Mouse (Mus musculus): ENCODE data around the gene Susd4. TPM values are rescaled to one million over a fixed set of nuclear protein-coding genes. Genes with fewer than 3 reads are reported as not detected.

Gene Susd4
- polyA plus RNA-seq, 1 experiment from 2014 or later: 22.8 TPM

DNA sequence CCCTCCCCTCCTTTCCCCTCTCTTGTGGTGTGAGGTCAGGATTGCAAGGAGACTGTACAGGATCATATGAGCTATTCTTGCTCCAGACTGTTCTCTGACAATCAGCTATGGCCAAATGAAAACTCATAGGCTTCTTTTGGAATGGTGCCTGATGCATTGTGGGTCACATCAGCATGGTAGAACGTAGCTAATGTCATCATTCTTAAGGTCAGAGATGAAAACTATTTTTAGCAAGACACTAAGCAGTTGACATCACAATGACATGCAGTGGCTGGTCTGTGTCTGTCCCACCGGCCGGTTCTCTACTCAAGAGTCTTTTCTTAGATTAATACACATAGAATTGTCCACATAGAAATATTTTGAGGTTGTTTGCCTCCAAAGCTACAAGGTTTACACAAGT lies 142.0 kb downstream of the Susd4 start:
- no peak for ATAC-seq (ENCODE audit: borderline replicate concordance, extremely low read depth, low FRiP score, low TSS enrichment)
- Histone ChIP-seq H3K4me1 (peaks cover 19% of the 10 kb centered on the region), H3K36me3 (no peaks in the 10 kb centered on the region), H3K9me3 (no peaks in the 10 kb centered on the region), H3K4me3 (no peak overlapping the region), H3K27me3 (no peaks in the 10 kb centered on the region), H3K27ac (no peak overlapping the region), H3K9ac (no peak overlapping the region), H3K4me2 (no peak overlapping the region)
- WGBS: 21% methylated on average over 3 of the region's 3 CpGs

GRCm38 (mm10) chr1:182908050-182909036 lies 144.7 kb downstream of the Susd4 start:
- Histone ChIP-seq H3K4me1 (peaks cover 19% of the 10 kb centered on the region), H3K27ac (0 out of 2 replicates have a peak overlapping the region, but pooled peaks have one; percentile 41), H3K4me2 (peak overlapping the region; percentile 39)

GRCm38 (mm10) chr1:182909066-182909465 lies 145.4 kb downstream of the Susd4 start:
- Histone ChIP-seq H3K27ac (no peak overlapping the region), H3K4me2 (no peak overlapping the region), H3K27me3 (no peaks in the 10 kb centered on the region), H3K9me3 (no peaks in the 10 kb centered on the region), H3K4me1 (peaks cover 19% of the 10 kb centered on the region), H3K36me3 (no peaks in the 10 kb centered on the region), H3K4me3 (no peak overlapping the region), H3K9ac (no peak overlapping the region)
- no peak for ATAC-seq (ENCODE audit: borderline replicate concordance, extremely low read depth, low FRiP score, low TSS enrichment)
- 69% methylated on average over 3 of the region's 3 CpGs for WGBS

More at GRCm38 (mm10) chr1:182908050-182909036, 144.7 kb downstream of the Susd4 start:
- no peaks in the 10 kb centered on the region for H3K9me3 ChIP-seq
- ATAC-seq (ENCODE audit: borderline replicate concordance, extremely low read depth, low FRiP score, low TSS enrichment): peak; percentile 94
- 11% methylated on average over 14 of the region's 14 CpGs for WGBS
- H3K4me3 ChIP-seq: no peak overlapping the region
- no peaks in the 10 kb centered on the region for H3K27me3 ChIP-seq
- no peaks in the 10 kb centered on the region for H3K36me3 ChIP-seq
- H3K9ac ChIP-seq: no peak overlapping the region

DNA sequence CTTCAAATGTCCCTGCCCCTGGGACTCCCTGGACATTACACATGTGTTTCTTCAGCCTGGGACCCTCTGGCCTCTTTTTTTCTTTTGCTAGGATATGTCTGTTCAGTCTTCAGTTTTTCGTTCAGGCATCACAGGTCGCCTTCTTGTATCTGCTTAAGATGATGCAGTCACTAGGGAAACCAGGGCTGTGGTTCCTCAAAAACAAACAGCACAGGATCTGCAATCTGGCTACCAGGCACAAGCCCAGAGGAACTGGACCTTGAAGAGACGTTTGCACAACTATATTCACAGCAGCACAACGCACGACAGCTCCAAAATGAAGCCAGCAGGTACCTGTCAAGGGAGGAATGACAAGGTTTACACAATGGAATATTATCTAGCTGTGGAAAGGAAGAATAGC lies 145.9 kb downstream of the Susd4 start:
- WGBS: 76% methylated on average over 5 of the region's 5 CpGs
- Histone ChIP-seq H3K4me2 (no peak overlapping the region), H3K4me3 (no peak overlapping the region), H3K36me3 (no peaks in the 10 kb centered on the region), H3K4me1 (peaks cover 19% of the 10 kb centered on the region), H3K27me3 (no peaks in the 10 kb centered on the region), H3K9me3 (no peaks in the 10 kb centered on the region), H3K27ac (no peak overlapping the region), H3K9ac (no peak overlapping the region)
- no peak for ATAC-seq (ENCODE audit: borderline replicate concordance, extremely low read depth, low FRiP score, low TSS enrichment)

DNA sequence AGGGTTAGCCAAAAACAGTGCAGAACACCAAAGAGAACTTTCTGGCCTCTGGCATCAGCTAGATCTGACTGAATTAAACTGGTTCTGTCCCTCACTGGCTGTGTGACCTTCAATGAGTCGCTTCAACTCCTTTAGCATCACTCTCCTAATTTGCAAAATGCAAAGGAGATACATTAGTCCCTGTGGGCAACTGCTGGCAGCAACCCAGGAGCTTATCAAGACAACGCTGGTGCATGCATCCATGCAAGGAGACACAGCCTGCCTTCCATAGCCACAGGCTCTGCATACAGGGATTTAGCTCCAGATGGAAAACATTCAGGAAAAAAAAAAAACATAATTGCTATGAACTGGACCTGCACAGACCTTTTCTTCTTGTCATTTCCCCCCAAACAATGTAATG lies 148.9 kb downstream of the Susd4 start:
- no peaks in the 10 kb centered on the region for H3K36me3 ChIP-seq
- no peaks in the 10 kb centered on the region for H3K9me3 ChIP-seq
- 73% methylated on average over 2 of the region's 2 CpGs for WGBS
- ATAC-seq (ENCODE audit: borderline replicate concordance, extremely low read depth, low FRiP score, low TSS enrichment): no peak
- no peak overlapping the region for H3K4me3 ChIP-seq
- H3K27me3 ChIP-seq: no peaks in the 10 kb centered on the region
- no peak overlapping the region for H3K27ac ChIP-seq
- H3K4me1 ChIP-seq: peaks cover 15% of the 10 kb centered on the region
- no peak overlapping the region for H3K9ac ChIP-seq
- H3K4me2 ChIP-seq: no peak overlapping the region

DNA sequence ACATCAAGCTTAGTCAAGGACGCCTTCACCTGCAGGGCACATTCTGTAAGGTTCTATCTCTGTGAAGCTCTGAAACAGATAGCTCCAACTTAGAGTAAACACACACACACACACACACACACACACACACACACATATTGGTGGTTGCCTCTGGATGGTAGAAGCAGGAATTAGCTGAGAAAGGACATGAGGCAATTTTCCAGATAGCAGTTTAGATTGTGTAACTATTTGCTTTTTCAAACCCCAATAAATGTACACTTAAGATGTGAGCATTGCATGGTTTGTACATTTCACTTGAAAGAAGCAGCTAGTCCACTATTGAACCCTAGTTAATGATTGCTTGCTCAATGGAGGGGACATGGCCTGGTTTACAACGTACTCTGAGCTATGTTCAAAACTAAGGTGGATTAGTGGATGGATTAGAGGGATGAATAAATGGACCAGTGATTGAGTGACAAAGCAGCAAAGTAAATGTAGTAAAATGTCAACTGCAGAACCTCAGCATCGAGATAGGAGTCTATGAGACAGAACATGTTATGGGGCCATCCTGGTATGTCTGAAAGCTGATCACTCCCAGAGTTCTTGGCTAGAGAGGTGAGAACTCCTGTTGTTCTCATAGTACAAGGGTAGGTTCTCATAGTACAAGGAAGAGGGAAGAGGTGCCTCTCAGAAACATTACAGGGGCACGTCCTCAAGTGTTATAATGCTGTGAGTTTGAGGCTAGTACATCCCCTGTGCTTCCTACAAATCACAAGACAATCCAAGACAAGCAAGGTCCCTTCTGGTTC lies 150.7 kb downstream of the Susd4 start:
- Histone ChIP-seq H3K36me3 (no peaks in the 10 kb centered on the region), H3K4me1 (no peaks in the 10 kb centered on the region), H3K27me3 (no peaks in the 10 kb centered on the region), H3K4me2 (no peak overlapping the region), H3K4me3 (no peak overlapping the region), H3K27ac (no peak overlapping the region), H3K9me3 (no peaks in the 10 kb centered on the region), H3K9ac (no peak overlapping the region)
- WGBS: 74% methylated on average over 4 of the region's 4 CpGs
- ATAC-seq (ENCODE audit: borderline replicate concordance, extremely low read depth, low FRiP score, low TSS enrichment): no peak

GRCm38 (mm10) chr1:182916166-182916565 lies 152.5 kb downstream of the Susd4 start:
- no peaks in the 10 kb centered on the region for H3K4me1 ChIP-seq
- no peak overlapping the region for H3K9ac ChIP-seq
- no peak overlapping the region for H3K4me2 ChIP-seq
- no peak overlapping the region for H3K27ac ChIP-seq
- no peaks in the 10 kb centered on the region for H3K27me3 ChIP-seq
- no peaks in the 10 kb centered on the region for H3K36me3 ChIP-seq
- H3K4me3 ChIP-seq: no peak overlapping the region
- H3K9me3 ChIP-seq: no peaks in the 10 kb centered on the region
- ATAC-seq (ENCODE audit: borderline replicate concordance, extremely low read depth, low FRiP score, low TSS enrichment): no peak
- WGBS: 94% methylated on average over 5 of the region's 5 CpGs

DNA sequence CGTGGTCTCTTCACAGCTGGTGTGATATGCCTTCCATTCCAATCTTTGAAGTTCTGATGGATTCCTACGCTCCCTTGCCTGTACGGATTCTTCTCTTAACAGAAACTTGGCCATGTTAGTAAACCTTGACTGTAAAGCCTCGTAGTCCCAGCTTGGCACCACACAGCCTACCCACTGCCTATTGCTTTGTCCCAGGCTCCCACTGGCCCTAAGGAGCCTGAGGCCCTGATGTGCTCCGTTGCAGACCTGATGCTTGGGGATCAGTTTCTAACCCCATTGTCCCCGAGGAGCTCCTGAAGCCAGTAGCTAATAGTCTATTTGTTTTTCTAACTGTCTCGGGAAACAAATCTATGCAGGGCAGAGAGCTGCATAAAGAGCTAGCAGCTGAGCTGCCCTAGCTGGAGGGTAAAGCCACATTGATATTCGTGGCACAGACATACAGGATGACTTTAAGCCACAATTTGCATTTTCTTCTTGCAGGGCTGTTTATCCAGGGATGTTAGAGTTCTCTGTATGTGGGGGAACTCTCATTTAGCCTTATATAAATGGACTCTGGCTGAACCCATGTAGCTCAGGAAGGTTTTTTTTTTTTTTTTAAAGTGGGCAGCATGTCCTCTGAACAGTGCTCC lies 155.2 kb downstream of the Susd4 start:
- Histone ChIP-seq H3K4me3 (no peak overlapping the region), H3K4me2 (no peak overlapping the region), H3K9ac (no peak overlapping the region), H3K27ac (no peak overlapping the region), H3K36me3 (no peaks in the 10 kb centered on the region), H3K4me1 (no peaks in the 10 kb centered on the region), H3K27me3 (no peaks in the 10 kb centered on the region), H3K9me3 (no peaks in the 10 kb centered on the region)
- ATAC-seq (ENCODE audit: borderline replicate concordance, extremely low read depth, low FRiP score, low TSS enrichment): no peak
- 45% methylated on average over 8 of the region's 8 CpGs for WGBS

DNA sequence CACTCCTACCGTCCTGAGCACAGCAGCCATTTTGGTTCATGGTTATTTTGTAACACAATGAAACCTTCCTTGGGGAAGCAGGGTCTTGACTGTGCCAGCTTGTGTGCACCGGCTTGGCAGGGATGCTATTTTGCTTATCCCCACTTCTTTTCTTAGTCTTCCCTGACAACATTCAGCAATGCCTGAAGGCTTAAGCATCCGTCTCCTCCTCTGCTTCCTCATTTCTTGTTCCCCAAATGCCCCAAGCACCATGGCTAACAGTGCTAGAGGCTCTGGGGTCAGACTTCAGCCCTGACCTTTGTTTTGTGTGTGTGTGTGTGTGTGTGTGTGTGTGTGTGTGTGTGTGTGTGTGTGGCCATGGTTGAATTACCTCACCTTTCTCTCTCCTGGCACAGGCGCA lies 159.2 kb downstream of the Susd4 start:
- Histone ChIP-seq H3K9me3 (no peaks in the 10 kb centered on the region), H3K4me1 (no peaks in the 10 kb centered on the region), H3K9ac (no peak overlapping the region), H3K36me3 (no peaks in the 10 kb centered on the region), H3K4me3 (no peak overlapping the region), H3K27me3 (no peaks in the 10 kb centered on the region), H3K4me2 (no peak overlapping the region), H3K27ac (no peak overlapping the region)
- ATAC-seq (ENCODE audit: borderline replicate concordance, extremely low read depth, low FRiP score, low TSS enrichment): no peak
- WGBS: 73% methylated on average over 4 of the region's 4 CpGs

GRCm38 (mm10) chr1:182926465-182926864 lies 162.8 kb downstream of the Susd4 start:
- H3K27ac ChIP-seq: no peak overlapping the region
- H3K36me3 ChIP-seq: no peaks in the 10 kb centered on the region
- ATAC-seq (ENCODE audit: borderline replicate concordance, extremely low read depth, low FRiP score, low TSS enrichment): no peak
- no peak overlapping the region for H3K4me2 ChIP-seq
- H3K27me3 ChIP-seq: no peaks in the 10 kb centered on the region
- H3K4me3 ChIP-seq: no peak overlapping the region
- H3K9ac ChIP-seq: no peak overlapping the region
- no peaks in the 10 kb centered on the region for H3K4me1 ChIP-seq
- 82% methylated on average over 6 of the region's 6 CpGs for WGBS
- no peaks in the 10 kb centered on the region for H3K9me3 ChIP-seq

- no peaks in the 10 kb centered on the region for H3K27me3 ChIP-seq
- ATAC-seq (ENCODE audit: borderline replicate concordance, extremely low read depth, low FRiP score, low TSS enrichment): no peak
- H3K4me1 ChIP-seq: no peaks in the 10 kb centered on the region
- no peak overlapping the region for H3K4me2 ChIP-seq
- H3K9ac ChIP-seq: no peak overlapping the region
- no peak overlapping the region for H3K4me3 ChIP-seq
- WGBS: 65% methylated on average over 19 of the region's 19 CpGs
- no peak overlapping the region for H3K27ac ChIP-seq
- no peaks in the 10 kb centered on the region for H3K9me3 ChIP-seq
- no peaks in the 10 kb centered on the region for H3K36me3 ChIP-seq
Observed at GRCm38 (mm10) chr1:182927878-182928851, 164.5 kb downstream of the Susd4 start.

Data from lung, embryonic 15.5 days (tissue).